ENCODE assay signal across 8 mouse cellular contexts in the genomic region with DNA sequence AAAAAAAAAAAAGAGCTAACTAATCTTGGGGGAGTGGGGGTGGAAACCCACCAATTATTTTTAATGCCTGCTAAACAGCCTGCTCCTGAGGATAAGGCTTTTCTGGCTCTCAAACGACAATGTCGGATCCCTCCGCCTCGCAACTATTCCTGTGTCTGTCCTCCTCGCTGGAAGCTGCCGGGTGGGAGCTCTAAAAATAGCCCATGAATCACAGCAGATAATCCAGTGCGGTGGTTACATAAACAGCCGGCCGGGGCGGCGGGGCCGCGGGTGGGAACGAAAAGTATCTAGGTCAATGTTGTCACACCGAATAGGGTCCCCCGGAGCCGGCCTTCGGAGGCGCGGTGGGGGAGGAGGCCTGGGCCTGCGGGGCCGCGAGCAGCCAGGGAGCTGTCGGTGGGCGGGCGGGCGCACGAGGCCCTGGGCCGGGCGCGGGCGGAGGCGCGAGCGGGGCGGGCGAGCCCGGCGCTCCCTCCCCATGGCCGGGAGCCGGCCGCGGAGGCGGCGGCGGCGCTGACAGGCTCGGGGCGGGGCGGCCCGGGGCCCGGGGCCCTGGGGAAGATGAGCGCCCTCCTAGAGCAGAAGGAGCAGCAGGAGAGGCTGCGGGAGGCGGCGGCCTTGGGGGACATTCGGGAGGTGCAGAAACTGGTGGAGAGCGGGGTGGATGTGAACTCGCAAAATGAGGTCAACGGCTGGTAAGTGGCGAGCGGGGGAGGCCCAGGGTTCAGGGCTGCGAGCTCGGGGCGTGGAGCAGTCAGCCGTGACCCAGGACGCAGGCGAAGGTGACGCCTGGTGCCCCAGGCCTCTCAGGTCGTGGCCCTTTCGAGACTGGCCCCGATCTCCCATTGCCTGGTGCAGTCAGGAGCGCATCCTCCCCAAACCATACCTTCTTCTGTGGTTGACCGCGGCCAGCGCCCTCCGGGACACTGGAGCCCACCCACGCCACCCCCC. TPM values are rescaled to one million over a fixed set of nuclear protein-coding genes. Genes with fewer than 3 reads are reported as not detected.
DNase-seq lines count a peak whose midpoint lies in the region; ATAC-seq and TF ChIP-seq lines count a peak whose summit lies in the region.

A gene (plus strand): TSS at position 309 of the 951 bp plus-strand sequence.

- H3ac ChIP-seq in C2C12 (ENCODE audit: control insufficient read depth, insufficient read length, low read depth): peak within 1 kb of the TSS; percentile 94

- peak within 1 kb of the TSS; percentile 72 for H3K4me3 ChIP-seq in C2C12 (ENCODE audit: insufficient read depth, poor library complexity, severe bottlenecking)
- H3K4me3 ChIP-seq in erythroblast, embryonic 14.5 days (replicated peaks): peak within 1 kb of the TSS; percentile 72
- peak within 1 kb of the TSS; percentile 96 for H3K4me3 ChIP-seq in heart, embryonic 12.5 days
- peak within 1 kb of the TSS; percentile 70 for H3K4me3 ChIP-seq in kidney, postnatal 0 days (replicated peaks; ENCODE audit: low read depth, low read length)
- peak within 1 kb of the TSS; percentile 84 for H3K4me3 ChIP-seq in liver, embryonic 11.5 days (ENCODE audit: low read depth, low read length)
- peak within 1 kb of the TSS; percentile 76 for H3K4me3 ChIP-seq in stomach, embryonic 14.5 days (ENCODE audit: low read depth, low read length)

- TF ChIP-seq CTCF in C2C12 (IDR thresholded peaks at IDR 0.05; ENCODE audit: control insufficient read depth, insufficient read depth, insufficient read length): no peak
- no peak for TF ChIP-seq CTCF in brain, embryonic 14.5 days (IDR thresholded peaks at IDR 0.05; ENCODE audit: borderline replicate concordance, extremely low read depth, insufficient read depth, insufficient read length)
- no peak for TF ChIP-seq CTCF in kidney, postnatal 0 days (IDR thresholded peaks at IDR 0.05; ENCODE audit: low read depth)

- peaks cover 69% of the 10 kb centered on the region for H3K4me1 ChIP-seq in erythroblast, embryonic 14.5 days (ENCODE audit: control insufficient read depth)
- H3K4me1 ChIP-seq in heart, embryonic 12.5 days (replicated peaks): peaks cover 28% of the 10 kb centered on the region
- H3K4me1 ChIP-seq in kidney, postnatal 0 days (replicated peaks; ENCODE audit: insufficient read depth, low read length): no peaks in the 10 kb centered on the region; the same call in 1 of the 2 replicates
- H3K4me1 ChIP-seq in liver, embryonic 11.5 days (replicated peaks; ENCODE audit: control insufficient read depth, insufficient read depth, low read length): peaks cover 4% of the 10 kb centered on the region
- H3K4me1 ChIP-seq in stomach, embryonic 14.5 days (ENCODE audit: control insufficient read depth, insufficient read depth, low read length): peaks cover 21% of the 10 kb centered on the region

- H3K27ac ChIP-seq in heart, embryonic 12.5 days (ENCODE audit: poor library complexity, severe bottlenecking): peak within 1 kb of the TSS; percentile 100
- peak within 1 kb of the TSS; percentile 100 for H3K27ac ChIP-seq in kidney, postnatal 0 days
- H3K27ac ChIP-seq in liver, embryonic 11.5 days (ENCODE audit: low read depth, low read length): peak within 1 kb of the TSS; percentile 95
- H3K27ac ChIP-seq in stomach, embryonic 14.5 days (ENCODE audit: low read length): peak within 1 kb of the TSS; percentile 97

- H3K9ac ChIP-seq in heart, embryonic 12.5 days: peak within 1 kb of the TSS; percentile 98
- peak within 1 kb of the TSS; percentile 98 for H3K9ac ChIP-seq in kidney, postnatal 0 days (ENCODE audit: low read depth, low read length)
- peak within 1 kb of the TSS; percentile 92 for H3K9ac ChIP-seq in liver, embryonic 11.5 days (ENCODE audit: low read depth, low read length)
- peak within 1 kb of the TSS; percentile 92 for H3K9ac ChIP-seq in stomach, embryonic 14.5 days (replicated peaks; ENCODE audit: low read depth, low read length)

- DNase-seq in brain, embryonic 14.5 days (ENCODE audit: low read depth): peak; percentile 98
- peak; percentile 97 for DNase-seq in kidney, postnatal 0 days (ENCODE audit: low spot score)
- DNase-seq in liver, embryonic 11.5 days (ENCODE audit: low spot score): peak; percentile 90
- DNase-seq in naive thymus-derived CD4-positive, alpha-beta T cell, adult 2 months (ENCODE audit: low read depth): peak; percentile 90

- under 1% methylated on average over 48 of the region's 78 CpGs for whole genome bisulfite sequencing in heart, embryonic 12.5 days
- WGBS in kidney, postnatal 0 days: under 1% methylated on average over 76 of the region's 78 CpGs
- WGBS in liver, embryonic 11.5 days: under 1% methylated on average over 73 of the region's 78 CpGs
- under 1% methylated on average over 75 of the region's 78 CpGs for WGBS in stomach, embryonic 14.5 days

- H3K9me3 ChIP-seq in erythroblast, embryonic 14.5 days (ENCODE audit: control insufficient read depth, low read length): no peaks in the 10 kb centered on the region
- H3K9me3 ChIP-seq in heart, embryonic 12.5 days (replicated peaks): no peaks in the 10 kb centered on the region
- H3K9me3 ChIP-seq in kidney, postnatal 0 days (replicated peaks; ENCODE audit: low read length): no peaks in the 10 kb centered on the region
- no peaks in the 10 kb centered on the region for H3K9me3 ChIP-seq in liver, embryonic 11.5 days (ENCODE audit: control insufficient read depth, low read length)
- no peaks in the 10 kb centered on the region for H3K9me3 ChIP-seq in stomach, embryonic 14.5 days (ENCODE audit: control insufficient read depth, low read depth, low read length)

- H3K79me2 ChIP-seq in C2C12 (ENCODE audit: control insufficient read depth, insufficient read depth): peaks cover 50% of the 10 kb centered on the region

- peaks cover 19% of the 10 kb centered on the region for H3K79me3 ChIP-seq in C2C12 (ENCODE audit: low read depth)

- peak; percentile 80; the same call in 1 of the 2 replicates for TF ChIP-seq POLR2A in brain, embryonic 14.5 days (IDR thresholded peaks at IDR 0.05; ENCODE audit: borderline replicate concordance, extremely low read depth, insufficient read depth, insufficient read length, poor library complexity, severe bottlenecking)

- peak within 1 kb of the TSS; percentile 71 for H3K4me2 ChIP-seq in heart, embryonic 12.5 days
- peak within 1 kb of the TSS; percentile 79 for H3K4me2 ChIP-seq in kidney, postnatal 0 days (ENCODE audit: low read length)
- H3K4me2 ChIP-seq in liver, embryonic 11.5 days: peak within 1 kb of the TSS; percentile 78
- peak within 1 kb of the TSS; percentile 76 for H3K4me2 ChIP-seq in stomach, embryonic 14.5 days (replicated peaks; ENCODE audit: low read depth, low read length)

- H3K36me3 ChIP-seq in C2C12 (ENCODE audit: control insufficient read depth, insufficient read depth): peaks cover 5% of the 10 kb centered on the region
- peaks cover 4% of the 10 kb centered on the region for H3K36me3 ChIP-seq in erythroblast, embryonic 14.5 days (ENCODE audit: control insufficient read depth)
- H3K36me3 ChIP-seq in heart, embryonic 12.5 days: peaks cover 10% of the 10 kb centered on the region
- H3K36me3 ChIP-seq in kidney, postnatal 0 days (ENCODE audit: insufficient read depth, low read length): no peaks in the 10 kb centered on the region
- no peaks in the 10 kb centered on the region for H3K36me3 ChIP-seq in liver, embryonic 11.5 days (ENCODE audit: control insufficient read depth, insufficient read depth, low read length)
- H3K36me3 ChIP-seq in stomach, embryonic 14.5 days (ENCODE audit: control insufficient read depth, insufficient read depth, low read length): peaks cover 5% of the 10 kb centered on the region; the same call in 1 of the 2 replicates

- H3K27me3 ChIP-seq in C2C12 (ENCODE audit: control insufficient read depth, insufficient read depth, insufficient read length): no peaks in the 10 kb centered on the region
- peaks cover 4% of the 10 kb centered on the region for H3K27me3 ChIP-seq in erythroblast, embryonic 14.5 days (ENCODE audit: control insufficient read depth)
- no peaks in the 10 kb centered on the region for H3K27me3 ChIP-seq in heart, embryonic 12.5 days (replicated peaks)
- H3K27me3 ChIP-seq in kidney, postnatal 0 days (ENCODE audit: insufficient read depth, low read length): no peaks in the 10 kb centered on the region
- no peaks in the 10 kb centered on the region for H3K27me3 ChIP-seq in liver, embryonic 11.5 days (replicated peaks; ENCODE audit: control insufficient read depth, insufficient read depth, low read length)
- H3K27me3 ChIP-seq in stomach, embryonic 14.5 days (ENCODE audit: control insufficient read depth, insufficient read depth, low read length): no peaks in the 10 kb centered on the region

- peak; percentile 90 for ATAC-seq in heart, embryonic 12.5 days (ENCODE audit: insufficient number of reproducible peaks, low FRiP score)
- peak; percentile 89 for ATAC-seq in kidney, postnatal 0 days (replicated peaks; ENCODE audit: low FRiP score, low read depth)
- peak; percentile 87 for ATAC-seq in liver, embryonic 11.5 days (replicated peaks; ENCODE audit: low FRiP score)
- peak; percentile 91 for ATAC-seq in stomach, embryonic 14.5 days (ENCODE audit: insufficient number of reproducible peaks, insufficient read depth, low FRiP score, low read depth)

TF ChIP-seq in C2C12, 6 proteins besides CTCF, POLR2A, EP300 and RAD21:
- TF ChIP-seq MAX (IDR thresholded peaks at IDR 0.05): peak; percentile 81
- peak; percentile 25 for TF ChIP-seq FOSL1 (IDR thresholded peaks at IDR 0.05; ENCODE audit: insufficient read depth, low read length, poor library complexity, severe bottlenecking)
- TF ChIP-seq MYOG (IDR thresholded peaks at IDR 0.05; ENCODE audit: control insufficient read depth, extremely low read depth, insufficient read length): no peak
- TF ChIP-seq CEBPB (IDR thresholded peaks at IDR 0.05; ENCODE audit: low read depth): no peak
- no peak for TF ChIP-seq MYOD1 (IDR thresholded peaks at IDR 0.05; ENCODE audit: control insufficient read depth, insufficient read length, low read depth)
- no peak for TF ChIP-seq USF1 (IDR thresholded peaks at IDR 0.05; ENCODE audit: low read depth)

RNA-seq across cellular contexts. Expression of the gene that starts here (rescaled TPM):
- 66.9 TPM for polyA plus RNA-seq in C2C12 (2012; fragmentation: generic; extraction: Trizol)
- 47.9 and 57.0 TPM in 2 replicates for polyA plus RNA-seq in brain, embryonic 14.5 days (2012; rRNA removed)
- polyA plus RNA-seq in erythroblast, embryonic 14.5 days (2012): 7.4 and 9.9 TPM in 2 replicates
- polyA plus RNA-seq in heart, embryonic 12.5 days (2016; fragmentation: Nextera tagmentation; extraction: Ambion mirVana): 54.2 and 54.6 TPM in 2 replicates
- 17.9 and 21.9 TPM in 2 replicates for polyA plus RNA-seq in kidney, postnatal 0 days (2015; fragmentation: Nextera tagmentation; extraction: Ambion mirVana)
- 12.7 and 13.2 TPM in 2 replicates for polyA plus RNA-seq in liver, embryonic 11.5 days (2014; fragmentation: Nextera tagmentation; extraction: Ambion mirVana)
- 17.4 and 19.2 TPM in 2 replicates for polyA plus RNA-seq in stomach, embryonic 14.5 days (2014; fragmentation: Nextera tagmentation; extraction: Ambion mirVana)

Comparison
In these comparisons a context has a peak if more than half of its experiments do, and no peak if none do; other contexts are left out.
1. Peak in every context shown above with its lines: DNase-seq, ATAC-seq, H3K4me3 ChIP-seq and H3K27ac ChIP-seq.